Mouse (Mus musculus) neural tube, embryonic 13.5 days (tissue): ENCODE data around the gene Cavin1. TPM values are rescaled to one million over a fixed set of nuclear protein-coding genes. Genes with fewer than 3 reads are reported as not detected.

Experiments used
- ATAC-seq: fragments of 200-750 bp; cut with Nextera tagmentation; 2 replicates; pipeline ENCODE4 v1.8.0; 2017; ENCODE audit warnings: low read depth, mild to moderate bottlenecking, moderate TSS enrichment, moderate library complexity
- H3K27ac ChIP-seq: fragments of 300-500 bp; sonication (generic); replicated peaks from 2 replicates; pipeline ENCODE4 v1.5.1; 2015; ENCODE audit warnings: moderate library complexity, mild to moderate bottlenecking, inconsistent platforms
- H3K27me3 ChIP-seq: fragments of 300-500 bp; sonication (generic); 2 replicates; pipeline ENCODE4 v1.6.1; 2015; ENCODE audit warnings: mild to moderate bottlenecking, inconsistent platforms
- H3K36me3 ChIP-seq: fragments of 300-500 bp; sonication (generic); 2 replicates; pipeline ENCODE4 v1.6.1; 2015; ENCODE audit warnings: mild to moderate bottlenecking, inconsistent platforms
- H3K4me1 ChIP-seq: fragments of 300-500 bp; sonication (generic); replicated peaks from 2 replicates; pipeline ENCODE4 v1.6.1; 2015; ENCODE audit warnings: inconsistent platforms
- H3K4me2 ChIP-seq: fragments of 300-500 bp; sonication (generic); 2 replicates; pipeline ENCODE4 v1.6.1; 2015; ENCODE audit warnings: inconsistent platforms, mild to moderate bottlenecking, moderate library complexity
- H3K4me3 ChIP-seq: fragments of 300-500 bp; sonication (generic); 2 replicates; pipeline ENCODE4 v1.5.1; 2015; ENCODE audit warnings: mild to moderate bottlenecking, inconsistent platforms
- H3K9ac ChIP-seq: fragments of 300-500 bp; sonication (generic); 2 replicates; pipeline ENCODE4 v1.6.1; 2015; ENCODE audit warnings: moderate library complexity, mild to moderate bottlenecking, inconsistent platforms
- H3K9me3 ChIP-seq: fragments of 300-500 bp; sonication (generic); 2 replicates; pipeline ENCODE4 v1.6.1; 2016; ENCODE audit warnings: inconsistent platforms
- WGBS: fragments of 180-500 bp; shearing (Covaris S2); methylation state at CpG from one replicate; pipeline ENCODE4 v1.1.7; 2015; 5-methylcytosine and 5-hydroxymethylcytosine counted together
- polyA plus RNA-seq: library from polyadenylated mRNA; unstranded; fragments of >200 nt; fragmentation: Nextera tagmentation; extraction: Ambion mirVana; gene quantifications from 2 replicates; pipeline ENCODE4 v1.2.1, GENCODE M21; 2015

Cavin1 gene
- polyA plus RNA-seq, 1 experiment from 2014 or later, result 49.3 TPM

- Histone ChIP-seq H3K4me1 (no peaks in the 10 kb centered on the region), H3K27me3 (no peaks in the 10 kb centered on the region), H3K27ac (no peak overlapping the region), H3K4me2 (no peak overlapping the region), H3K36me3 (0 out of 2 replicates have a peak, but pooled peaks cover 11% of the 10 kb centered on the region), H3K4me3 (no peak overlapping the region), H3K9me3 (no peaks in the 10 kb centered on the region), H3K9ac (no peak overlapping the region)
- 94% methylated on average over 4 of the region's 4 CpGs for WGBS
- ATAC-seq, result no peak
Measured at GRCm38 (mm10) chr11:100920887-100921624, 49.6 kb downstream of the Cavin1 start.

- Histone ChIP-seq H3K4me1 (no peaks in the 10 kb centered on the region), H3K27me3 (no peaks in the 10 kb centered on the region), H3K9ac (no peak overlapping the region), H3K36me3 (peaks cover 23% of the 10 kb centered on the region), H3K9me3 (peaks cover 4% of the 10 kb centered on the region; the same call in 1 of the 2 replicates), H3K4me3 (no peak overlapping the region), H3K27ac (no peak overlapping the region), H3K4me2 (no peak overlapping the region)
- no peak for ATAC-seq
- WGBS, result 87% methylated on average over 5 of the region's 5 CpGs
Measured at GRCm38 (mm10) chr11:100918007-100918406, 52.7 kb downstream of the Cavin1 start.

- H3K9me3 ChIP-seq, result peaks cover 4% of the 10 kb centered on the region; the same call in 1 of the 2 replicates
- H3K27ac ChIP-seq, result no peak overlapping the region
- H3K36me3 ChIP-seq, result peaks cover 23% of the 10 kb centered on the region
- H3K4me1 ChIP-seq, result no peaks in the 10 kb centered on the region
- WGBS, result 92% methylated on average over 4 of the region's 4 CpGs
- no peak overlapping the region for H3K9ac ChIP-seq
- H3K4me3 ChIP-seq, result no peak overlapping the region
- H3K4me2 ChIP-seq, result no peak overlapping the region
- ATAC-seq, result no peak
- no peaks in the 10 kb centered on the region for H3K27me3 ChIP-seq
Measured at GRCm38 (mm10) chr11:100916432-100916971, 54.2 kb downstream of the Cavin1 start.

- WGBS, result 96% methylated on average over 3 of the region's 3 CpGs
- Histone ChIP-seq H3K4me2 (no peak overlapping the region), H3K36me3 (peaks cover 32% of the 10 kb centered on the region), H3K9ac (no peak overlapping the region), H3K4me3 (no peak overlapping the region), H3K4me1 (no peaks in the 10 kb centered on the region), H3K9me3 (peaks cover 4% of the 10 kb centered on the region; the same call in 1 of the 2 replicates), H3K27me3 (no peaks in the 10 kb centered on the region), H3K27ac (no peak overlapping the region)
- ATAC-seq, result no peak
Measured at GRCm38 (mm10) chr11:100915063-100915462, 55.6 kb downstream of the Cavin1 start.

GRCm38 (mm10) chr11:100914415-100914814 lies 56.3 kb downstream of the Cavin1 start:
- H3K4me3 ChIP-seq, result no peak overlapping the region
- no peaks in the 10 kb centered on the region for H3K27me3 ChIP-seq
- WGBS, result 88% methylated on average over 5 of the region's 5 CpGs
- no peak for ATAC-seq
- no peaks in the 10 kb centered on the region for H3K4me1 ChIP-seq
- no peak overlapping the region for H3K9ac ChIP-seq
- H3K4me2 ChIP-seq, result no peak overlapping the region
- H3K36me3 ChIP-seq, result peaks cover 37% of the 10 kb centered on the region
- peaks cover 4% of the 10 kb centered on the region; the same call in 1 of the 2 replicates for H3K9me3 ChIP-seq
- H3K27ac ChIP-seq, result no peak overlapping the region

- H3K27me3 ChIP-seq, result no peaks in the 10 kb centered on the region
- H3K9me3 ChIP-seq, result peaks cover 4% of the 10 kb centered on the region; the same call in 1 of the 2 replicates
- H3K36me3 ChIP-seq, result peaks cover 40% of the 10 kb centered on the region
- ATAC-seq, result no peak
- H3K4me3 ChIP-seq, result no peak overlapping the region
- no peak overlapping the region for H3K9ac ChIP-seq
- 92% methylated on average over 17 of the region's 17 CpGs for WGBS
- H3K4me1 ChIP-seq, result no peaks in the 10 kb centered on the region
- no peak overlapping the region for H3K4me2 ChIP-seq
- no peak overlapping the region for H3K27ac ChIP-seq
Measured at GRCm38 (mm10) chr11:100912401-100913155, 58.1 kb downstream of the Cavin1 start.

GRCm38 (mm10) chr11:100908567-100908966 lies 62.1 kb downstream of the Cavin1 start:
- Histone ChIP-seq H3K4me2 (no peak overlapping the region), H3K27ac (no peak overlapping the region), H3K4me1 (no peaks in the 10 kb centered on the region), H3K9ac (no peak overlapping the region), H3K27me3 (no peaks in the 10 kb centered on the region), H3K36me3 (peaks cover 66% of the 10 kb centered on the region), H3K4me3 (no peak overlapping the region), H3K9me3 (no peaks in the 10 kb centered on the region)
- WGBS, result 88% methylated on average over 9 of the region's 9 CpGs
- ATAC-seq, result no peak

- H3K27me3 ChIP-seq, result no peaks in the 10 kb centered on the region
- no peak overlapping the region for H3K9ac ChIP-seq
- no peaks in the 10 kb centered on the region for H3K4me1 ChIP-seq
- no peak overlapping the region for H3K4me3 ChIP-seq
- peaks cover 70% of the 10 kb centered on the region for H3K36me3 ChIP-seq
- no peak for ATAC-seq
- no peak overlapping the region for H3K27ac ChIP-seq
- H3K4me2 ChIP-seq, result no peak overlapping the region
- 71% methylated on average over 2 of the region's 2 CpGs for WGBS
- H3K9me3 ChIP-seq, result no peaks in the 10 kb centered on the region
Measured at GRCm38 (mm10) chr11:100908112-100908511, 62.6 kb downstream of the Cavin1 start.

- ATAC-seq, result no peak
- Histone ChIP-seq H3K4me3 (no peak overlapping the region), H3K9me3 (no peaks in the 10 kb centered on the region), H3K4me1 (no peaks in the 10 kb centered on the region), H3K9ac (no peak overlapping the region), H3K36me3 (peaks cover 83% of the 10 kb centered on the region), H3K27me3 (no peaks in the 10 kb centered on the region), H3K4me2 (no peak overlapping the region), H3K27ac (no peak overlapping the region)
- 89% methylated on average over 4 of the region's 4 CpGs for WGBS
Measured at GRCm38 (mm10) chr11:100906885-100907284, 63.8 kb downstream of the Cavin1 start.

Other genes starting within 250 kb of the Cavin1 start
- gene Rab5c, start 232.7 kb downstream of the Cavin1 start, polyA plus RNA-seq, result 30.0 and 35.1 TPM in 2 replicates
- 4.8 and 5.3 TPM in 2 replicates for gene Kcnh4, start 210.9 kb downstream of the Cavin1 start, polyA plus RNA-seq
- gene Hcrt, start 208.0 kb downstream of the Cavin1 start, polyA plus RNA-seq, result 0.56 TPM in 1 of 2 replicates, not detected in the other
- gene Ghdc, start 199.9 kb downstream of the Cavin1 start, polyA plus RNA-seq, result 4.7 and 5.0 TPM in 2 replicates
- gene Stat5b, start 120.2 kb downstream of the Cavin1 start, polyA plus RNA-seq, result 17.2 TPM in 2 replicates
- gene Stat5a, start 111.5 kb downstream of the Cavin1 start, polyA plus RNA-seq, result 1.6 and 1.9 TPM in 2 replicates
- gene Stat3, start 31.3 kb downstream of the Cavin1 start, polyA plus RNA-seq, result 72.3 and 82.3 TPM in 2 replicates
- 111 and 121 TPM in 2 replicates for gene Atp6v0a1, start 38.6 kb upstream of the Cavin1 start, polyA plus RNA-seq
- 9.0 and 9.4 TPM in 2 replicates for gene Naglu, start 99.1 kb upstream of the Cavin1 start, polyA plus RNA-seq
- 0.37 and 0.47 TPM in 2 replicates for gene Hsd17b1, start 107.5 kb upstream of the Cavin1 start, polyA plus RNA-seq
- 39.9 and 45.5 TPM in 2 replicates for gene Coasy, start 111.7 kb upstream of the Cavin1 start, polyA plus RNA-seq
- gene Mlx, start 116.4 kb upstream of the Cavin1 start, polyA plus RNA-seq, result 87.3 and 96.9 TPM in 2 replicates
- gene Psmc3ip, start 124.5 kb upstream of the Cavin1 start, polyA plus RNA-seq, result 20.5 and 23.7 TPM in 2 replicates
- gene Retreg3, start 149.0 kb upstream of the Cavin1 start, polyA plus RNA-seq, result 25.8 and 26.1 TPM in 2 replicates
- gene Tubg1, start 149.1 kb upstream of the Cavin1 start, polyA plus RNA-seq, result 77.7 and 78.9 TPM in 2 replicates
- gene Tubg2, start 185.0 kb upstream of the Cavin1 start, polyA plus RNA-seq, result 35.5 and 38.9 TPM in 2 replicates
- gene Cntnap1, start 199.6 kb upstream of the Cavin1 start, polyA plus RNA-seq, result 4.6 and 5.1 TPM in 2 replicates
- 10.3 and 13.0 TPM in 2 replicates for gene Plekhh3, start 200.5 kb upstream of the Cavin1 start, polyA plus RNA-seq
- 0.40 and 0.91 TPM in 2 replicates for gene Ccr10, start 204.6 kb upstream of the Cavin1 start, polyA plus RNA-seq